Mouse (Mus musculus) inflammation-experienced regulatory T-cells, adult 16 weeks (primary cell): ENCODE measurements around the gene Prss45. TPM values are rescaled to one million over a fixed set of nuclear protein-coding genes. Genes with fewer than 3 reads are reported as not detected.

Experiments used
- polyA plus RNA-seq: library from polyadenylated mRNA; unstranded; fragments of 100-300 nt; shearing (Covaris generic); gene quantifications from one replicate; pipeline ENCODE4 v1.2.1, GENCODE M21; 2017

Gene Prss45
- not detected for polyA plus RNA-seq

DNA sequence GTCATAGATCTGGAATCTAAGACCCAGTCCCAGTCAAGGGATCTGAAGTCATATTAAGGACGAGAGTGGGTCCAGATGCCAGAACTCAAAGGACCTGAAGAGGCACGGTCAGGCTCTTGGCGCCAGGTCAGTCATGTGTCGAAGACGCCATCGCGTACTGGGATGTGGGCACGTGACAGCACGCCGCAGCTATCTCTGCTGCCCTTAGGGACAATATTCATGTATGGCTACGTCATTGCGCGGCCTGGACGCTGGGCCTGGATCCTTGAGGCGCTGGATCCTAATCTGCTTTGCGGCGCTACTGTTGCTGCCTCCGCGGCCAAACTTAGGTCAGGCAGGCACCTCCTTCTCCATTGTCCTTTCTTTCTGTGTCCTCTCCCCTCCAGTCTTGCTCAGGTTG lies at the start of gene Prss45:
Prss45 (plus strand) TSS at position 178 of the 400 bp plus-strand sequence.

DNA sequence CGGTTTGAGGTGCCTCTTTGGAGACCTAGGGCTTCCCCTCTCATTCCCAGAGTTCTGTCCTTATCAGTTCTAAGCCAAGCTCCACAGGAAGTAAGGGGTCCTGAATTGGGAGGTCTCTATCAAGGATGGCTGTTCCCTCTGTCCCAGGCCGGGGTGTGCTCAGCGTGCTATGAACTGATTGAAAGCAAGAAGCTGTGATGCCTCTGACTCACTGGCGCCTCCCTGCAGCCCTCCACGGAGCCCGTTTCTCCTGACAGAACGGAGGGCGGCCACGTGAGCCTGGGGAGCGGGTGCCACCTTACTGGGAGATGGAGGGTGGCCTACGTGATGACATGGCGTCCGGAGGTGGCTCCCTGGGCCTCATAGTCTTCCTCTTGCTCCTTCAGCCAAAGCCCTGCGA lies 36.5 kb upstream of the Prss45 start, which contains the start of gene Prss42:
Prss42 (plus strand) TSS at position 301 of the 400 bp plus-strand sequence.

DNA sequence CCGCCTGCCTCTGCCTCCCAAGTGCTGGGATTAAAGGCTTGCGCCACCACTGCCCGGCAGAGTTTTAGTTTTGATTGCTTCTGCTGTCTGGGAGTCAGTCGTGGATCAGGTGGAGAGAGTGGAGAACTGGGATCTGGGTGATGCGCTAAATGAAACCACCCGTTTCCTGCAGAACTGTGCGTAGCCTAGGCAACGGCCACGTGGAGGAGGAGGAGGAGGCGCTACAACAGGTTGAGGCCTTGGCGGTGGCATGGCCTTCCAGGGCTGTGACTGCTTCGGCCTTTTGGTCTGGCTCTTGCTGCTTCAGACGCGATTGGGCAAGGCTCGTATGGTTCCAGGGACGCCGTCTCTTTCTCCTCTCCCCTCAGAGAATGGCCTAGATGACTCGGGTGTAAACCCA lies 20.6 kb upstream of the Prss45 start, which contains the start of gene Prss44:
Prss44 (plus strand) TSS at position 206 of the 400 bp plus-strand sequence.

DNA sequence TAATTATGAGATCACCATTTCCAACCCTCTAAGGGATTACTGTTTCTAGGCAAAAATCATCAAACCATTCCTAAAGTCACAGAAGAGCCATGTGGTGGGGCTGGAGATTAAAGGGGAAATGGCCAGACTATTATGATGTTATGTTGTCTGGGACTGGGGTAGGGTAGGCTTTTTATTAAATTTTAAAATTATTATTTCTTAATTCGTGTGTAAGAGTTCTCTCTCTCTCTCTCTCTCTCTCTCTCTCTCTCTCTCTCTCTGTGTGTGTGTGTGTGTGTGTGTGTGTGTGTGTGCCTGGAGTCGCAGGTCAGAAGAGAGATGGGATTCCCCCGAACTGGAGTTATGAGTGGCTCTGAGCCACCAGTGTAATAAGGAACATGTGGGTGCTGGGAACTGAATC lies 8.0 kb upstream of the Prss45 start, which contains the start of gene Prss43:
Prss43 (plus strand) TSS at position 301 of the 400 bp plus-strand sequence.

DNA sequence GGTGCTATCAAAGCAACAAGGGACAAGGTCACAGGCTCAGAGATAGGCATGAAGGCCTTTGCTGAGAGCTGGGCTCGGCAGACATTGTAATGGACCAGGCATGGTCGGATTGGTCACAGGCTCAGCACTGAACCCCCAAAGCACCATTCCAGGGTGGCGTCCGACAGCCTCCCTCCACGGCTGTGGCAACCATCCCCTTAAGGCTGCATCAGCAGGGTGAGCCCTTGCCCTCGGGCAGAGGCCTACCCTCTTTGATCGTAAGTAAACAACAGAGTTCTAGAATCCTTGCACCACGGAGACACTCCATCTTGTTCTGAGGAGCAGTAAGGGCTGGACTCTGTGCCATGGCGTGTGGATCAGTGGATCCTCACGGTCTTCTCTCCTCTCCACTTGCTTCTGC lies 9.8 kb downstream of the Prss45 start, which contains the start of gene Prss46:
Prss46 (plus strand) TSS at position 301 of the 400 bp plus-strand sequence.

DNA sequence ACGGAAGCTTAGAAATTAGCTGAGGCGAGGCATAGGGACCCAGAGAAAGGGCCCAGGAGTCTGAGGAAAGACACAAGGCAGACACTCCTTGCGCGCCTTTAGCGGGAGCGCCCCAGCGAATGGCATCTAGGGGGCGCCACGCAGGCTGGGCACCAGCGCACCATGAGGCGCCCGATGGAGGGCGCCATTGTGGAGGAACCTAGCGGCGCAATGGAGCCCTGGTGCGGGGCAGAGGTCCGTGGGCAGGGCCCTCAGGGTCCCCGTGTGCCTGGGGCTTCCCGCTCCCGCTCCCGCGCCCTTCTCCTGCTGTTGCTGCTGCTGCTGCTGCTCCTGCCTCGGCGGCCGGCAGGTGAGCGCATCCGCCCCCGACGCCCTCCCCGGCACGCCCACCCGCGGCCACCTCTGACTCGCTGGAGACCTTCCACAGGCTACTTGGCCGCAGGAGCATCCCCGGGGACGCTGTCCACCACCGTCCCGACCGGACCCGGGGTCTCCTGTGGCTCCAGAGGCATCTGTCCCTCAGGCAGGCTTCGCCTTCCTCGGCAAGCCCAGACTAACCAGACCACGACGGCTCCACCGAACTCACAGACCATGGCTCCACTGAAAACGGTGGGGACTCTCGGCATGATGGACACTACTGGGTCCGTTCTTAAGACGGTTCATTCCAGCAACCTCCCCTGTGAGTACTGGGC lies 23.5 kb downstream of the Prss45 start, which contains the start of gene Prss50:
Prss50 (plus strand) TSS at position 187 of the 692 bp plus-strand sequence.

DNA sequence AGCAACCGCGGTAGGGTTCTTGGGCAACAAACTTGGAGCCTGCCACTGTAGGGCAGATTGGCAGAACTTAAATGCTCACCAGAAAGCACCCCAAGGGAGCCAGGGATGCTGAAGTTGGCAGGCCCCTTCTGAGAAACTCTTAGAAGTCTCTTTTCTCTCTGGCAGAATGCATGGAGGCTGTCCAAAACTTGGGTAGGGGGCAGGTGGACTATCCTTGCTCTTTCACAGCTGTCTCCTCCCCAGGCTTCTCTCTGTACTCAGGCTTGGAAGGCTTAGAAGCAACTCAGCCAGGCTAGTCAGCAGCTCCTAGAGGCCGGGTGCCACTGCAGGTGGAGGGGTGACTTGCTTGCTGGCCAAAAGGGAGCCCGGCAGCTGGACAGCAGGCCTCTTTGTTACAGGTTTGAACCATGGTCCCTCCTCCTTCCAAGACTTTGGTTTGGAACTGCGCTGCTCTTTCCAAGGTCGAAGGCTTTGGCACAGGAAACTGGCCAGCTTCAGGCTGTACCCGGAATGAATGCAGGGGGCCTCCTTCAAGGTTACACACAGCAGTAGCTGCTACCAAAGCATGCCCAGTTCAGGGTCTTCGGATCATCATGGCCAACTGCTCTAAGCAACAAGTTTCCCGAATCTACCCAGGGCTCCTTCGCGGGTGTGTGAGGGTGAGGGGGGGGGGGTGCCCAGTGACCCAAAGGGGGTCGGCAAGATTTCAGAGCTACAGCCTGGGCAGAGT lies 45.0 kb downstream of the Prss45 start, which contains the start of gene Als2cl:
Als2cl (plus strand) TSS at position 680 of the 730 bp plus-strand sequence.

DNA sequence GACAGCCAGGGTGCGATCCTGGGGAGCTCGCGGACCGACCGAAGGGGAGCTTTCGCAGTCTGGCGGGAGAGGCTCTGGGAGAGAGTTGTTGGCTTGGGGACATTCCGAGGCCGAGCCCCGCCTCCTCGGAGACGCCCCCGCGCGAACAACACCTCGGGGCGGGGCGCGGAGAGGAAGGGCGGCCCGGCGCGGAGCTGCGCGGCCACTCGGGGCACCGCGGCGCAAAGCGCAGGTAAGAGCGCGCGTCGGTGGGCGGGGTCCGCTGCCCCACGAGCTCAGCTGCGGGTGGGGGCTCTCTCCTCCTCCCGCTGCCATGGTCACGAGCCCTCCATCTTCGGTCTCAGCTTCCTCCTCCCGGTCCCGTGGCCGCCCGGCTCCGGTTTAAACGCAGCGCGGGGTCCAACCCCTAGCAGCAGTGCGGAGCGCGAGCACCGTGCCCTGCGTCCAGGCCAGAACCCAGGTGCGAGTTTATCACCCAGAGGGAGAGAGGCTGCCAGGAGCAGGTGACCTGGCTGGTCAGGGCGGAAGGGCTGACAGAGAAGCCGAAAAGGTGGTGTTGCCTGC lies 45.7 kb downstream of the Prss45 start, which contains the start of gene Tmie:
Tmie (minus strand) TSS at position 116 of the 564 bp plus-strand sequence.

Other genes starting within 250 kb of the Prss45 start
- 3.6 TPM for gene Nradd, start 210.1 kb upstream of the Prss45 start, polyA plus RNA-seq
- 64.3 TPM for gene Nbeal2, start 180.4 kb upstream of the Prss45 start, polyA plus RNA-seq
- 275 TPM for gene Ccdc12, start 178.1 kb upstream of the Prss45 start, polyA plus RNA-seq
- gene Myl3, start 92.7 kb upstream of the Prss45 start, polyA plus RNA-seq, result not detected
- not detected for gene Pth1r, start 87.4 kb upstream of the Prss45 start, polyA plus RNA-seq
- not detected for gene Prss42, start 36.4 kb upstream of the Prss45 start, polyA plus RNA-seq
- not detected for gene Prss44, start 20.6 kb upstream of the Prss45 start, polyA plus RNA-seq
- gene Prss43, start 7.9 kb upstream of the Prss45 start, polyA plus RNA-seq, result not detected
- gene Prss46, start 9.9 kb downstream of the Prss45 start, polyA plus RNA-seq, result not detected
- gene Prss50, start 23.4 kb downstream of the Prss45 start, polyA plus RNA-seq, result 0.60 TPM
- 40.7 TPM for gene Als2cl, start 45.3 kb downstream of the Prss45 start, polyA plus RNA-seq
- gene Tmie, start 45.5 kb downstream of the Prss45 start, polyA plus RNA-seq, result 4.4 TPM
- not detected for gene Fam240a, start 82.3 kb downstream of the Prss45 start, polyA plus RNA-seq
- gene Tdgf1, start 111.6 kb downstream of the Prss45 start, polyA plus RNA-seq, result 1.5 TPM
- not detected for gene Lrrc2, start 117.0 kb downstream of the Prss45 start, polyA plus RNA-seq
- not detected for gene Rtp3, start 156.0 kb downstream of the Prss45 start, polyA plus RNA-seq
- gene Ltf, start 184.7 kb downstream of the Prss45 start, polyA plus RNA-seq, result 0.21 TPM
- 20.8 TPM for gene Ccrl2, start 222.9 kb downstream of the Prss45 start, polyA plus RNA-seq